Mouse (Mus musculus) MEL (cell line): ENCODE measurements at regions not wholly inside any gene's neighbourhood (a gene's known extent, or its start where the extent isn't known, plus 50 kb on each side); places are given as distances from the start of the nearest gene placed in this dataset.

ENCODE experiments used
- DNase-seq: peaks from one replicate; pipeline ENCODE4 v3.0.0; 2011; ENCODE audit warnings: low read depth, low spot score
- H3K27ac ChIP-seq: 2 replicates; pipeline ENCODE4 v1.5.1; 2012; ENCODE audit warnings: low read depth, mild to moderate bottlenecking, control low read depth, low read length, moderate library complexity; ENCODE audit not compliant: control insufficient read depth
- H3K27me3 ChIP-seq, 2 experiments: fragments of 150-350 bp in 1 of 2; sonication (generic) in 1 of 2; 2 replicates each; pipeline ENCODE4 v1.6.1; 2012; ENCODE audit warnings: low read length in 2 of 2, mild to moderate bottlenecking in 2 of 2, improper control_type of control experiment in 1 of 2, moderate library complexity in 1 of 2; ENCODE audit not compliant: insufficient read depth in 2 of 2, control insufficient read depth in 1 of 2
- H3K36me3 ChIP-seq, 2 experiments: 2 replicates each; pipeline ENCODE4 v1.6.1; 2012 to 2014; ENCODE audit warnings: low read length in 2 of 2, improper control_type of control experiment in 1 of 2, inconsistent platforms in 1 of 2, mild to moderate bottlenecking in 1 of 2; ENCODE audit not compliant: insufficient read depth in 2 of 2, control insufficient read depth in 1 of 2
- H3K4me1 ChIP-seq, 2 experiments: fragments of 150-350 bp in 1 of 2; sonication (generic) in 1 of 2; 2 replicates each; pipeline ENCODE4 v1.6.1; 2012; ENCODE audit warnings: low read length in 2 of 2, improper control_type of control experiment in 1 of 2, mild to moderate bottlenecking in 1 of 2; ENCODE audit not compliant: insufficient read depth in 2 of 2, control insufficient read depth in 1 of 2
- H3K4me3 ChIP-seq, 2 experiments: fragments of 150-350 bp in 1 of 2; sonication (generic) in 1 of 2; 2 replicates each; pipeline ENCODE4 v1.5.1; 2012; ENCODE audit warnings: low read depth in 2 of 2, low read length in 2 of 2, mild to moderate bottlenecking in 2 of 2, moderate library complexity in 2 of 2, control low read depth in 1 of 2, improper control_type of control experiment in 1 of 2; ENCODE audit not compliant: control insufficient read depth in 1 of 2, insufficient read depth in 1 of 2
- H3K79me2 ChIP-seq: 2 replicates; pipeline ENCODE4 v1.6.1; 2012; ENCODE audit warnings: mild to moderate bottlenecking, low read length, moderate library complexity; ENCODE audit not compliant: control insufficient read depth, poor library complexity, insufficient read depth
- H3K9ac ChIP-seq: 2 replicates; pipeline ENCODE4 v1.6.1; 2012; ENCODE audit warnings: low read depth, mild to moderate bottlenecking, control low read depth, low read length, moderate library complexity; ENCODE audit not compliant: control insufficient read depth, poor library complexity, severe bottlenecking
- H3K9me3 ChIP-seq: fragments of 150-350 bp; sonication (generic); replicated peaks from 2 replicates; pipeline ENCODE4 v1.6.1; 2012; ENCODE audit warnings: mild to moderate bottlenecking, low read length, improper control_type of control experiment, moderate library complexity; ENCODE audit not compliant: insufficient read depth
- BHLHE40 ChIP-seq: IDR thresholded peaks from 2 replicates; pipeline ENCODE4 v1.6.1; 2012; ENCODE audit warnings: low read depth, mild to moderate bottlenecking, inconsistent platforms, low read length, improper control_type of control experiment, borderline replicate concordance
- CHD1 ChIP-seq: IDR thresholded peaks from 2 replicates; pipeline ENCODE4 v1.6.1; 2012; ENCODE audit warnings: low read depth, mild to moderate bottlenecking, inconsistent platforms, low read length, improper control_type of control experiment
- CHD2 ChIP-seq: IDR thresholded peaks from 2 replicates; pipeline ENCODE4 v1.6.1; 2011; ENCODE audit warnings: low read length, improper control_type of control experiment
- E2F4 ChIP-seq: IDR thresholded peaks from 2 replicates; pipeline ENCODE4 v1.6.1; 2011; ENCODE audit warnings: low read depth, low read length, improper control_type of control experiment, borderline replicate concordance
- EP300 ChIP-seq, 2 experiments: IDR thresholded peaks; 2 replicates each; pipeline ENCODE4 v1.6.1; 2011; ENCODE audit warnings: improper control_type of control experiment in 2 of 2, low read length in 2 of 2, low read depth in 1 of 2, mild to moderate bottlenecking in 1 of 2
- ETS1 ChIP-seq: IDR thresholded peaks from 2 replicates; pipeline ENCODE4 v1.6.1; 2012; ENCODE audit warnings: low read depth, mild to moderate bottlenecking, inconsistent platforms, low read length, improper control_type of control experiment, moderate library complexity
- GABPA ChIP-seq: IDR thresholded peaks from 2 replicates; pipeline ENCODE4 v1.6.1; 2012; ENCODE audit warnings: low read depth, mild to moderate bottlenecking, inconsistent platforms, low read length, improper control_type of control experiment, moderate library complexity
- GATA1 ChIP-seq: IDR thresholded peaks from 2 replicates; pipeline ENCODE4 v1.6.1; 2011; ENCODE audit warnings: low read depth, low read length, improper control_type of control experiment
- MAZ ChIP-seq: IDR thresholded peaks from 2 replicates; pipeline ENCODE4 v1.6.1; 2012; ENCODE audit warnings: low read depth, mild to moderate bottlenecking, inconsistent platforms, low read length, improper control_type of control experiment
- MXI1 ChIP-seq: IDR thresholded peaks from 2 replicates; pipeline ENCODE4 v1.6.1; 2011; ENCODE audit warnings: mild to moderate bottlenecking, low read depth, low read length, improper control_type of control experiment
- POLR2AphosphoS2 ChIP-seq: IDR thresholded peaks from 2 replicates; pipeline ENCODE4 v1.6.1; 2011; ENCODE audit warnings: low read length, improper control_type of control experiment
- RAD21 ChIP-seq: IDR thresholded peaks from 2 replicates; pipeline ENCODE4 v1.6.1; 2011; ENCODE audit warnings: mild to moderate bottlenecking, low read depth, low read length, improper control_type of control experiment
- RCOR1 ChIP-seq: IDR thresholded peaks from 2 replicates; pipeline ENCODE4 v1.6.1; 2012; ENCODE audit warnings: low read depth, mild to moderate bottlenecking, inconsistent platforms, low read length, improper control_type of control experiment
- TBP ChIP-seq: IDR thresholded peaks from 2 replicates; pipeline ENCODE4 v1.8.0; 2011; ENCODE audit warnings: low read depth, low read length, improper control_type of control experiment
- USF1 ChIP-seq: IDR thresholded peaks from 2 replicates; pipeline ENCODE4 v1.6.1; 2014; ENCODE audit warnings: low read depth, mild to moderate bottlenecking, inconsistent platforms, low read length, improper control_type of control experiment, moderate library complexity
- ZC3H11A ChIP-seq: IDR thresholded peaks from 2 replicates; pipeline ENCODE4 v1.6.1; 2012; ENCODE audit warnings: low read depth, mild to moderate bottlenecking, inconsistent platforms, low read length, improper control_type of control experiment
- ZKSCAN1 ChIP-seq: IDR thresholded peaks from 2 replicates; pipeline ENCODE4 v1.6.1; 2012; ENCODE audit warnings: low read depth, mild to moderate bottlenecking, inconsistent platforms, low read length, improper control_type of control experiment, moderate library complexity
- ZMIZ1 ChIP-seq: IDR thresholded peaks from 2 replicates; pipeline ENCODE4 v1.6.1; 2012; ENCODE audit warnings: low read depth, mild to moderate bottlenecking, inconsistent platforms, low read length, improper control_type of control experiment, moderate library complexity
- ZNF384 ChIP-seq: IDR thresholded peaks from 2 replicates; pipeline ENCODE4 v1.6.1; 2012; ENCODE audit warnings: low read depth, mild to moderate bottlenecking, inconsistent platforms, low read length, improper control_type of control experiment

DNA sequence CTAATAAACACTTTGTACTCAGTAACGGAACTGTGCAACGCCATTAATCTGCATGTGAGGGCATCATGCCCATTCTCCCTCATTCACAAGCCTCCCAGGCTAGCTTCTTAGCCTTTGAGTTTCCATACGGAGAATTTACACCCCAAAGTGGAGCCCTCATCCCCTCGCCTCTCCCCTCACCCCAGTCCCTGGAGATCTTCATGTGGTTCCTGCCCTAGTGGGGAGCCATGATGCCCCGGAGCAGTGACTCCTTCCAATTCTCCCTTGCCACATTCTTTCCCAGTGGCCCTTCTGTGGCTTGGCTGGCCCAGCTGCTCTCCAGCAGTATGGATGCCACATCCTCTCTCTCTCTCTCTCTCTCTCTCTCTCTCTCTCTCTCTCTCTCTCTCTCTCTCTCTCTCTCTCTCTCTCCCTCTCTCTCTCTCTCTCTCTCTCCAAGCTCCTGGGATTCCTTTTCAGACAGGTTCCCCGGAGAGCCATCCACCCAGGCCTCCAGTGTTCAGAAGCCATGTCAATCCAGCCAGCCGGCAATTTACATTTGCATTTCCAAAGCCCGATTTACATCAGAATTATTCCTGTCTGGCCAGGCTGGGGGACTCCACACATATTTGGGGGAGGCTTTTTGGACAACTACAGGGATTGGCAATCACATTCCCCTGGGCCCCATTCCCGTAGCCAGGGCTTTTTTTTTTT lies 139.2 kb downstream of the Pja1 start:
- H3K79me2 ChIP-seq: no peaks in the 10 kb centered on the region
- no peaks in the 10 kb centered on the region for H3K36me3 ChIP-seq
- H3K9me3 ChIP-seq: no peaks in the 10 kb centered on the region
- no peaks in the 10 kb centered on the region for H3K27me3 ChIP-seq
- H3K9ac ChIP-seq: no peak overlapping the region
- no peak overlapping the region for H3K4me3 ChIP-seq
- no peaks in the 10 kb centered on the region for H3K4me1 ChIP-seq
- no peak overlapping the region for H3K27ac ChIP-seq
- no peak for TF ChIP-seq GABPA
- no peak for TF ChIP-seq CHD1
- no peak for TF ChIP-seq USF1
- TF ChIP-seq BHLHE40: no peak
- no peak for TF ChIP-seq POLR2AphosphoS2
- TF ChIP-seq EP300 (IDR thresholded peaks at IDR 0.05; ENCODE audit: low read depth in 1 of 2, low read length in 2 of 2): no peak
- TF ChIP-seq GATA1: no peak
- no peak for TF ChIP-seq MXI1
- TF ChIP-seq MAZ: no peak
- no peak for TF ChIP-seq ZNF384
- no peak for TF ChIP-seq ETS1
- TF ChIP-seq E2F4: no peak
- TF ChIP-seq ZC3H11A: no peak
- TF ChIP-seq ZMIZ1: no peak
- TF ChIP-seq TBP: no peak
- TF ChIP-seq RCOR1: no peak
- no peak for TF ChIP-seq CHD2
- TF ChIP-seq ZKSCAN1: no peak
- DNase-seq: no peak

DNA sequence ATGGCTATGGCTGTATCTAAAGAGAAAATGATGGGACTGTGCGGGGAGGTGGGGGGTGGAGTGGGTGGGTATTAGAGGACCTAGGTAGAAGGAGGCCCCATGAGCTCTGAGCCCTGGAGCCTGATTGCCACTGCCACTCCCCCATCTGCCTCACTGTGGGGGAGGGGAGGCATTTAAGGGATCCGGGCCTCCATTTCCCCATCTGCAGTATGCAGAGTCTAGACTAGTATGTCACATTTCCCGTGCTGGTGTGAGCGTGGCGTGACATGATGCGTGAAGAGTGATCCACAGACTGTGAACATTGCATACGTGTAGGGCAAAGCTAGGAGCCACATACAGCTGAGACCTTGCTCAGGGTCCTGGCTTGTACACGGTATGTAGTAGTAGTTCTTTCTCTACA lies 140.7 kb downstream of the Pja1 start:
- Histone ChIP-seq H3K4me3 (no peak overlapping the region), H3K36me3 (no peaks in the 10 kb centered on the region), H3K4me1 (no peaks in the 10 kb centered on the region), H3K9me3 (no peaks in the 10 kb centered on the region), H3K79me2 (no peaks in the 10 kb centered on the region), H3K9ac (no peak overlapping the region), H3K27me3 (no peaks in the 10 kb centered on the region), H3K27ac (no peak overlapping the region)
- TF ChIP-seq E2F4: no peak
- TF ChIP-seq CHD1: no peak
- TF ChIP-seq RAD21: no peak
- no peak for DNase-seq
